Mouse (Mus musculus): ENCODE measurements around the gene Lypd3. TPM values are rescaled to one million over a fixed set of nuclear protein-coding genes. Genes with fewer than 3 reads are reported as not detected.
"Not testable (repeated sequence)": the region's sequence is repeated elsewhere in the genome, so short reads cannot be mapped to it uniquely, and the experiment has no call there.

Lypd3 gene
- polyA plus RNA-seq, 1 experiment from 2014 or later = not detected

DNA sequence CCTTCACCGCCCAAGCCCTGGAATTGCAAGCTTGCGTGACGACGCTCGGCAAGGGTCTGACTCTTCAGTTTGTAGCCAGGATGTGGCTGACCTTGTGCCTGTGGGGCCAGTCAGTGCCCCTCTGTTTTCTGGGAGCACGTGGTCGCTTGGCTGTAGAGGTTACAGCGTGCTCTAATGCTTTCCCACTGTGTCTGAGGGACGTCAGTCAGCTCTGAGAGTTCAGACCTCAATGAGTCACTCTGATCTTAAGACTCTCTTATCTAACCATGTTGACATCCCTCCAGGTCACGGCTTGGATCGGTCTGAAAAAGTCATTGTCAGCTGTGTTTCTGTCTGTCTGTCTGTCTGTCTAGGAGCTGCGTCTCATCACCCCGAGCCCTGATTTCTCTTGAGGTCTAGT is 21.5 kb upstream of the Lypd3 start:
- Histone ChIP-seq H3K27ac (replicated peaks) (no peak overlapping the region), H3K9ac (no peak overlapping the region), H3K9me3 (replicated peaks) (no peaks in the 10 kb centered on the region), H3K4me2 (no peak overlapping the region), H3K36me3 (replicated peaks) (0 out of 2 replicates have a peak, but pooled peaks cover under 1% of the 10 kb centered on the region), H3K4me1 (replicated peaks) (peaks cover 29% of the 10 kb centered on the region), H3K4me3 (replicated peaks) (no peak overlapping the region), H3K27me3 (peaks cover 31% of the 10 kb centered on the region)
- 50% methylated on average over 13 of the region's 13 CpGs for WGBS (ENCODE audit: insufficient replicate concordance)
- no peak for ATAC-seq (ENCODE audit: insufficient read depth)

DNA sequence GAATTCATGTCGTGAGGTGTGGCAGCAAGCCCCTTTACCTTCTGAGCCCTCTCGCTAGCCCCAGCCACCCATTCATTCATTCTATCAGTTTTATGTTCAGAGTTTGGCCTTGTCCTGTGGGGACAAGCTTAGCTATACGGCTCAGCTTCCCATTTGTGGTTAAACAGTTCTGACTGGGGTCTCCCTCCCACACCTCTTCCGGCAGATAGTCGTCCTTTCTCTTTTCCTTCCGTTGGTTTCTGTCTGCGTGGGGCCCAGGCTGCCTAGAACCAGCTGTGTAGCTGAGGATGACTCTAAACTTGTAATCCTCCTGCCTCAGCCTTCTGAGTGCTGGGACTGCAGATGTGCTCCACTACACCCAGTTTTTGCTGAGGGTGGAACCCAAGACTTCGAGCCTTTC is 18.6 kb upstream of the Lypd3 start:
- Histone ChIP-seq H3K4me3 (replicated peaks) (no peak overlapping the region), H3K27ac (replicated peaks) (no peak overlapping the region), H3K9ac (no peak overlapping the region), H3K27me3 (peaks cover 12% of the 10 kb centered on the region), H3K4me2 (no peak overlapping the region), H3K36me3 (replicated peaks) (peaks cover 20% of the 10 kb centered on the region), H3K4me1 (replicated peaks) (peaks cover 1% of the 10 kb centered on the region), H3K9me3 (replicated peaks) (no peaks in the 10 kb centered on the region)
- 15% methylated on average over 8 of the region's 8 CpGs for WGBS (ENCODE audit: insufficient replicate concordance)
- ATAC-seq (ENCODE audit: insufficient read depth) = no peak

DNA sequence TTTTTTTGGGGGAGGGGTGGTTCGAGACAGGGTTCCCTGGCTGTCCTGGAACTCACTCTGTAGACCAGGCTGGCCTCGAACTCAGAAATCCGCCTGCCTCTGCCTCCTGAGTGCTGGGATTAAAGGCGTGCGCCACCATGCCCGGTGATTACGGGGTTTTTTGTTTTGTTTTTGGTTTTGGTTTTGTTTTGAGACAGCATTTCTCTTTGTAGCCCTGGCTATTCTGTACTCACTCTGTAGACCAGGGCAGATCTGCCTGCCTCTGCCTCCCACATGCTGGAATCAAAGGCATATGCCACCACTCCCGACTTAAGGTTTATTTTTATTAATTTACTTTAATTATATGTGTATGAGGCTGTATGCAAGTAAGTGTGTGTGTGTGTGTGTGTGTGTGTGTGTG is 18.0 kb upstream of the Lypd3 start:
- not testable (repeated sequence) for H3K4me1 ChIP-seq (replicated peaks); H3K27me3 ChIP-seq; H3K9me3 ChIP-seq (replicated peaks); H3K9ac ChIP-seq; ATAC-seq (ENCODE audit: insufficient read depth); H3K4me2 ChIP-seq; H3K4me3 ChIP-seq (replicated peaks); H3K27ac ChIP-seq (replicated peaks)
- H3K36me3 ChIP-seq (replicated peaks) = peaks cover 23% of the 10 kb centered on the region
- 78% methylated on average over 8 of the region's 8 CpGs for WGBS (ENCODE audit: insufficient replicate concordance)

DNA sequence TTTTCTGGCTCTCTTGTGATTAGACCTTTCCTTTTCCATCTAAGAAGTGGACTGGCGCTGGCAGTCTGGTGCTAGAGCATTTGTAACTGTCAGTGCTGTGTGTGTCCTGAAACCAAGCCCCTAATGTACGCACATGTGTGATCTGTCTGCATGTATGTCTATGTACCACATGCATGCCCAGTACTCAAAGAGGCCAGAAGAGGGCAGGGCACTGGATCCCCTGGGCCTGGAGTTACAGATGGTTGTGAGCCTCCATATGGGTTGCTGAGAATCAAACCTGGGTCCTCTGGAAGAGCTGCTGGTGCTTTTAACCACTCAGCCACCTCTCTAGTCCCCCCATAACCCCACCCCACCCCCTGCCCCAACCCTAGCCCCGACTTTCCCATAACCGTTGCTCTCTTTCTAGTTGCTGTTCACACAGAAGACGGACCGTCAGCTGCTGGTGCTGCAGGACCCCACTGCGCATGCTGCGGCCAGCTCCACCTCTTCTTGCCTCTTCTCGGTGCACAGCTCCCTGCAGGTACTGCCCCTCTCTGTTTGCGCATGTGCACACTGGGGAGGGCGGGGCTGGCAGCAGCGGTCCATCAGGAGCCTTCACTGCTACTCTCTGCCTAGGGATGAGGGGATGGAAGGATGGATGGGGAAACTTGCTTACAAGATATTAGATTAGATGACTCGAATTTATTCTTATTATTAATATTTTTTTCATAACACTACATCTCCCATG is 16.5 kb upstream of the Lypd3 start:
- H3K9ac ChIP-seq = no peak overlapping the region
- no peaks in the 10 kb centered on the region for H3K9me3 ChIP-seq (replicated peaks)
- H3K36me3 ChIP-seq (replicated peaks) = peaks cover 23% of the 10 kb centered on the region
- 78% methylated on average over 13 of the region's 13 CpGs for WGBS (ENCODE audit: insufficient replicate concordance)
- no peak overlapping the region for H3K27ac ChIP-seq (replicated peaks)
- H3K4me2 ChIP-seq = no peak overlapping the region
- no peak overlapping the region for H3K4me3 ChIP-seq (replicated peaks)
- no peaks in the 10 kb centered on the region for H3K27me3 ChIP-seq
- no peaks in the 10 kb centered on the region; the same call in 1 of the 2 replicates for H3K4me1 ChIP-seq (replicated peaks)
- ATAC-seq (ENCODE audit: insufficient read depth) = no peak

DNA sequence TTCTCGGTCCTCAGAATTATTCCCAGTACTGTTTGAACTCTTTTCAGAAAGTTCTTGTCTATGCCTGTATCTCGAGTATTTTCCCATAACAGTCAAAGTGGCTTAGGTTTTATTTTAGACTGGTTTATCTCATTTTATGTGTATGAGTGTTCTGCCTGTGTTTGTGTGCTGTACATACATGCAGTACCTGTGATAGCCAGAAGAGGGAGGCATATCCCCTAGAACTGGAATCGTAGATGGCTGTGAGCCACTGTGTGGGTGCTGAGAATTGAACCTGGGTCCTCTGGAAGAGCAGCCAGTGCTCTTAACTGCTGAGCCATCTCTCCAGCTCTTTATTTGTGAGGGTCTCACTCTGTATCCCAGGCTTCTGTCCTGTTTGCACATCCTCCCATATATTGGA is 15.2 kb upstream of the Lypd3 start:
- no peak for ATAC-seq (ENCODE audit: insufficient read depth)
- H3K4me2 ChIP-seq = no peak overlapping the region
- no peaks in the 10 kb centered on the region for H3K9me3 ChIP-seq (replicated peaks)
- H3K27me3 ChIP-seq = no peaks in the 10 kb centered on the region
- H3K9ac ChIP-seq = no peak overlapping the region
- H3K27ac ChIP-seq (replicated peaks) = no peak overlapping the region
- no peak overlapping the region for H3K4me3 ChIP-seq (replicated peaks)
- H3K36me3 ChIP-seq (replicated peaks) = peaks cover 23% of the 10 kb centered on the region
- WGBS (ENCODE audit: insufficient replicate concordance) = 64% methylated on average over 3 of the region's 3 CpGs
- no peaks in the 10 kb centered on the region; the same call in 1 of the 2 replicates for H3K4me1 ChIP-seq (replicated peaks)

DNA sequence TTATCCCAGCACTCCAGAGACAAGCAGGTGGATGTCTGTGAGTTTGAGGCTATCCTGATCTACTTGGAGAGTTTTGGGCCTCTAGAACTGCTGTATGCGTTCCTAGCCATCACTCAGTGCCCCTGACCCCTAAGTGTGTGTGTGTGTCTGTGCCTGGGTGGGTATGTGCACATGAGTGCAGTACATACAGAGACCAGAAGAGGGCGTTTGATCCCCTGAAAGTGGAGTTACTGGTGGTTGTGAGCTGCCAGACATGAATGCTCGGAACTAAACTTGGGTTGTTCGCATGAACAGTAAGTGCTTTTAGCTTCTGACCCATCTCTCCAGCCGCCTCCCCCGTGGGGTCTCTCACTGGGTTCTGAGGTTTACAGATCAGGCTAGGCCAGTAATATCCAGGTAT is 13.4 kb upstream of the Lypd3 start:
- WGBS (ENCODE audit: insufficient replicate concordance) = 65% methylated on average over 6 of the region's 6 CpGs
- Histone ChIP-seq H3K36me3 (replicated peaks) (peaks cover 23% of the 10 kb centered on the region), H3K9me3 (replicated peaks) (no peaks in the 10 kb centered on the region), H3K4me2 (no peak overlapping the region), H3K27me3 (no peaks in the 10 kb centered on the region), H3K27ac (replicated peaks) (no peak overlapping the region), H3K9ac (no peak overlapping the region), H3K4me3 (replicated peaks) (no peak overlapping the region), H3K4me1 (replicated peaks) (no peaks in the 10 kb centered on the region; the same call in 1 of the 2 replicates)
- no peak for ATAC-seq (ENCODE audit: insufficient read depth)

DNA sequence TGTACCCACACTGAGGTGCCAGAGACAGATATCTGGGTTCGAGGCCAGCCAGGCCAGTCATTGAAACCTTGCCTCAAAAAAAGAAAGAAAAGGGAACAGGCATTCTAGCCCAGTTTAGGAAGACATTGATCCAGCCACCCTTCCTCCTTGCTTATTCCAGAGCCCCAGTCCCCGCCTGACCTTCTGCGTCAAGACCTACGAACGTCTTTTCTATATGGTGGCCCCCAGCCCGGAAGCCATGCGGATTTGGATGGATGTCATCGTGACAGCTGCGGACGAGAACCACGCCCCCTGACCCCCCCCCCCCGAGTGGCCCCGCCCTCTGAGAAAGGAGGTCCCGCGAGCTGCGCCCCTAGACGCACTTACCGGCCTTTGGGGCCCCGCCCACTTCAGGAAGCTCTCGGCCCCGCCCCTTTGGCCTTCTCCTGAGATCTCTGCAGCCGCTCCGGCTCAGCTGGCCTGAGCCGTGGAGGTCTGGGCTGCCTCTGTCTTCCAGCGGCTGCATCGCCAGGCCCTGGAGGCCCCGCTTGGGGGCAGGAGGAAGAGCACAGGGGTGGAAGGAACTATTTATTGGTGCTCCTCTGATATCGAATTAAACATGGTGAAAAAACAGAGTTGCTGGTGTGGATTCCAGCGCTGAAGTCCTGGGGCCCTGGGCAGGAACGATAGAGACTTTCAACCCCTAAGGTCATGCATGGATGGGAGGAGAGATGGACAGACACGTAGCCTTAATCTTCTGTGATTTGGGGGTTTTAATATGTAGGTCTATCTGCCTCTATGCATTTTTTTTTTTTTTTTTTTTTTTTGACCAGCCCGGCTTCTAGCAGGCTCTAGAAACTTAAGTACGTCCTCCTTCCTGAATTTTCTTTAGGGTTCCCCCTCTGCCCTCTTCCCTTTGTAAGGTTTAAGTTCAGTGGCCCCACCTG is 7.4 kb upstream of the Lypd3 start:
- no peaks in the 10 kb centered on the region for H3K36me3 ChIP-seq (replicated peaks)
- no peaks in the 10 kb centered on the region for H3K27me3 ChIP-seq
- no peak overlapping the region for H3K27ac ChIP-seq (replicated peaks)
- peak overlapping the region; percentile 35; the same call in 1 of the 2 replicates for H3K9ac ChIP-seq
- H3K4me2 ChIP-seq = peak overlapping the region; percentile 65
- WGBS (ENCODE audit: insufficient replicate concordance) = 6% methylated on average over 33 of the region's 33 CpGs
- peaks cover 9% of the 10 kb centered on the region for H3K4me1 ChIP-seq (replicated peaks)
- peak; percentile 81 for ATAC-seq (ENCODE audit: insufficient read depth)
- H3K4me3 ChIP-seq (replicated peaks) = peak overlapping the region; percentile 34
- no peaks in the 10 kb centered on the region for H3K9me3 ChIP-seq (replicated peaks)

DNA sequence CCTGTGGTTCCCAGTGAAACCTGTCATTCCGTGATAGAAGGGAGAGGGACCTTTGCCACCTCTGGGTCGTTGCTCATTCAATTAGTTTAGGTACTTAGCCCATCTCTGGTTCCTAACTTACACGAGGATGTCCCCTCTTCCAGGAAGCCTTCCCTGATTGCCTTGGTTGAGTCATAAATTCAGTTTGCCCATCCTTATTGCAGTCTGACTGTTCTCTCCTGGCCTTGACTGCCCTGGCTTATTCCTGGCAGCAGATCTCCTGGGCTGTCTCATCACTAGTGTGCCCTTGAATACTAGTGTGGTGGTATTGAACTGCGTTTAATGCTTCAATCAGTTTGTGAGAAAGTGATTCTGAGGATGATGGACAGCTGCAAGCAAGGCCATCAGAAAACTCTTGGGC is 6.7 kb upstream of the Lypd3 start:
- 54% methylated on average over 4 of the region's 4 CpGs for WGBS (ENCODE audit: insufficient replicate concordance)
- Histone ChIP-seq H3K27me3 (0 out of 2 replicates have a peak, but pooled peaks cover 3% of the 10 kb centered on the region), H3K9ac (no peak overlapping the region)

DNA sequence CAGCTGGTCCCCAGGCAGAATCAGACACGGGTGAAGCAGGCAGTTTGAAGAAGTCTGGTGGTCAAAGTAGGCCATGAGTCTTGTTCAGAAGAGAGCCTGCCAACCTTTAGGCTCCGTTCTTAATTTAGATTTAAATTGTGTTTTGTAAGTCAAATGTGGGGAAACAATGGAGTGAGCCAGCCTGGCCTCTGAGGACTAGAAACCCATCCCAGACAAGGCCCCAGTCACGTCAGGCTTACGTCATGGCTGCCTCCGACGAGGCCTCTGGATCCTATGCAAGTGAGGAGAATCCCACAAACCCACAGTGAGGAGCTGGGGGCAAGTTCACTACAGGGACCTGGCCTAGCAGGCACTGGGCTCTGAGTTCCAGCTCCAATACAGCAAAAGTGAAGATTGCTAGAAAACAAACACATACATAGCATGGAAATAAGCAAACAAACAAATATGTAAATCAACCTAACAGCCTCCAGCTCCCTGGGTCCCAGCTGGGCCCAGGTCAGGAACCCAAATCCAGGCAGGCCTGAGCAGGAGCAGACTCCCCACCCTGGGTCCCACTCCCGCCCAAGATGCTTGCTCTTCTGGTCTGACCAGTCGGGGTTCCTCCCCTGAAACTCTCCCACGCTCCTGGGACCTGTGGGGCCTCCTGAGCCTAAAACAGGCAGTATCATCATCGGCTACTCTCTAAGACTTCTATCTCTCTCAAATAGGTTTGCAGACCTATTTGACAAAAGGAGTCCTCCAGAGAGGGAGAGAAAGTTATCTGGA is 6.1 kb upstream of the Lypd3 start:
- H3K36me3 ChIP-seq (replicated peaks) = no peaks in the 10 kb centered on the region
- WGBS (ENCODE audit: insufficient replicate concordance) = 58% methylated on average over 10 of the region's 10 CpGs
- peaks cover 9% of the 10 kb centered on the region for H3K4me1 ChIP-seq (replicated peaks)
- ATAC-seq (ENCODE audit: insufficient read depth) = no peak
- no peak overlapping the region for H3K27ac ChIP-seq (replicated peaks)
- H3K4me3 ChIP-seq (replicated peaks) = no peak overlapping the region
- H3K27me3 ChIP-seq = 0 out of 2 replicates have a peak, but pooled peaks cover 4% of the 10 kb centered on the region
- no peak overlapping the region for H3K4me2 ChIP-seq
- no peaks in the 10 kb centered on the region for H3K9me3 ChIP-seq (replicated peaks)
- H3K9ac ChIP-seq = no peak overlapping the region

More for the DNA sequence above, 6.7 kb upstream of the Lypd3 start:
- ATAC-seq (ENCODE audit: insufficient read depth) = no peak
- Histone ChIP-seq H3K9me3 (replicated peaks) (no peaks in the 10 kb centered on the region), H3K4me2 (no peak overlapping the region), H3K4me3 (replicated peaks) (no peak overlapping the region), H3K36me3 (replicated peaks) (no peaks in the 10 kb centered on the region), H3K4me1 (replicated peaks) (peaks cover 9% of the 10 kb centered on the region), H3K27ac (replicated peaks) (no peak overlapping the region)

DNA sequence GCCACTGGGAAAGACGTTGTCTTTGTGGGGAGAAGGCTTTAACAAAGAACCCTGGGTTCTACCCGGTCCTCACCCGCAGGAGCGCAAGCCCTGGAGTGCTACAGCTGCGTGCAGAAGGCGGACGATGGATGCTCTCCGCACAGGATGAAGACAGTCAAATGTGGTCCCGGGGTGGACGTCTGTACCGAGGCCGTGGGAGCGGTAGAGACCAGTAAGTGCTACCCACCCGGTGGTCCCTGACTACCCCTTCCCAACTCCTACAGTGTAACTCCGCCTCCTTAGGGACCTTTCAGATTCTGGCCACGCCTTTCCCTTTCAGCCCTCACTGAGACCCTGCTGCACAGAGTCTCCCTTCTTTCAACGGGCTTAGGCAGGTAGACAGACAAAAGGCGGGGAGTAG is 696 bp downstream of the Lypd3 start:
- Histone ChIP-seq H3K9ac (no peak overlapping the region), H3K4me2 (no peak overlapping the region), H3K9me3 (replicated peaks) (no peaks in the 10 kb centered on the region), H3K36me3 (replicated peaks) (no peaks in the 10 kb centered on the region), H3K4me1 (replicated peaks) (peaks cover 11% of the 10 kb centered on the region), H3K27ac (replicated peaks) (no peak overlapping the region), H3K4me3 (replicated peaks) (no peak overlapping the region), H3K27me3 (peaks cover 63% of the 10 kb centered on the region)
- ATAC-seq (ENCODE audit: insufficient read depth) = no peak
- 7% methylated on average over 18 of the region's 18 CpGs for WGBS (ENCODE audit: insufficient replicate concordance)

All from liver, embryonic 15.5 days (tissue).